Mouse (Mus musculus) stomach, postnatal 0 days (tissue): ENCODE measurements around the gene Tor1a. TPM values are rescaled to one million over a fixed set of nuclear protein-coding genes. Genes with fewer than 3 reads are reported as not detected.

Source experiments
- ATAC-seq: fragments of 200-750 bp; cut with Nextera tagmentation; 2 replicates; pipeline ENCODE4 v1.8.0; 2017; ENCODE audit not compliant: low FRiP score, low TSS enrichment
- DNase-seq: peaks from one replicate; pipeline ENCODE4 v3.0.0-alpha.2; 2016; ENCODE audit warnings: low spot score
- H3K27ac ChIP-seq: fragments of 300-500 bp; sonication (generic); replicated peaks from 2 replicates; pipeline ENCODE4 v1.5.1; 2014; ENCODE audit warnings: mild to moderate bottlenecking, control low read depth
- H3K27me3 ChIP-seq: fragments of 300-500 bp; sonication (generic); 2 replicates; pipeline ENCODE4 v1.6.1; 2014; ENCODE audit warnings: low read length; ENCODE audit not compliant: control insufficient read depth, insufficient read depth
- H3K36me3 ChIP-seq: fragments of 300-500 bp; sonication (generic); 2 replicates; pipeline ENCODE4 v1.6.1; 2014; ENCODE audit warnings: low read length, mixed read lengths; ENCODE audit not compliant: control insufficient read depth, insufficient read depth
- H3K4me1 ChIP-seq: fragments of 300-500 bp; sonication (generic); replicated peaks from 2 replicates; pipeline ENCODE4 v1.6.1; 2014; ENCODE audit warnings: antibody characterized with exemption; ENCODE audit not compliant: control insufficient read depth, insufficient read depth
- H3K4me2 ChIP-seq: fragments of 300-500 bp; sonication (generic); replicated peaks from 2 replicates; pipeline ENCODE4 v1.6.1; 2014; ENCODE audit warnings: low read depth, mild to moderate bottlenecking, control low read depth, moderate library complexity
- H3K4me3 ChIP-seq: fragments of 300-500 bp; sonication (generic); 2 replicates; pipeline ENCODE4 v1.5.1; 2014; ENCODE audit warnings: low read depth, low read length, control low read depth
- H3K9ac ChIP-seq: fragments of 300-500 bp; sonication (generic); 2 replicates; pipeline ENCODE4 v1.6.1; 2014; ENCODE audit warnings: mild to moderate bottlenecking, low read length, control low read depth, mixed read lengths
- H3K9me3 ChIP-seq: fragments of 300-500 bp; sonication (generic); 2 replicates; pipeline ENCODE4 v1.6.1; 2016; ENCODE audit warnings: low read length; ENCODE audit not compliant: control insufficient read depth
- CTCF ChIP-seq: IDR thresholded peaks from 2 replicates; pipeline ENCODE4 v1.5.1; 2016; ENCODE audit warnings: antibody characterized with exemption, low read depth, mild to moderate bottlenecking, moderate library complexity
- EP300 ChIP-seq: optimal IDR thresholded peaks from 2 replicates; pipeline ENCODE3; 2016; ENCODE audit warnings: antibody characterized with exemption
- WGBS: fragments of 180-500 bp; shearing (Covaris S2); extraction: QIAGEN DNeasy Blood & Tissue Kit; methylation state at CpG from one replicate; pipeline ENCODE4 v1.1.7; 2014; 5-methylcytosine and 5-hydroxymethylcytosine counted together
- polyA plus RNA-seq: library from polyadenylated mRNA; unstranded; fragments of >200 nt; fragmentation: Nextera tagmentation; extraction: Ambion mirVana; gene quantifications from 2 replicates; pipeline ENCODE4 v1.2.1, GENCODE M21; 2015

The Tor1a gene
- polyA plus RNA-seq, 1 experiment from 2014 or later: 51.2 TPM

DNA sequence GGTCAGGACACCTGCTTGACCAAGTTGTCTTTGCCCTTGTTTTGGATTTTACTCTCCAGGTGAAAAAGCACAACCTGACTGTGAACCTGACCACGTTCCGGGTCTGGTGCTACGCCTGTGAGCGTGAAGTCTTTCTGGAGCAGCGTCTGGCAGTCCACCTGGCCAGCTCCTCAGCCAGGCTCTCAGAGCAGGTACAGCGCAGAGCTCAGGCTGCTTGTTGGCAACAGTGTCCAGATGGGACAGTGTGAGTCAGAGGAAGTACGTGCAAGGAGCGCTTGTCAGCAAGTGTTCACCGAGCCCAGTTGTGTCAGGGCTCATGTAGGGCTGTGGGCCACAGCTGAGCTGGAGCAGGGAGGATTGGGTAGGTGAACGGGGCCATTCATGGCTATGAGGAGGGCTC, 35.1 kb upstream of the Tor1a start:
- TF ChIP-seq CTCF (no peak), EP300 (no peak)
- no peaks in the 10 kb centered on the region for H3K9me3 ChIP-seq
- no peaks in the 10 kb centered on the region for H3K4me1 ChIP-seq
- H3K4me3 ChIP-seq: no peak overlapping the region
- H3K27ac ChIP-seq: no peak overlapping the region
- WGBS: 92% methylated on average over 10 of the region's 10 CpGs
- DNase-seq (no peak), ATAC-seq (no peak)
- peaks cover under 1% of the 10 kb centered on the region; the same call in 1 of the 2 replicates for H3K36me3 ChIP-seq
- H3K4me2 ChIP-seq: no peak overlapping the region
- H3K27me3 ChIP-seq: no peaks in the 10 kb centered on the region
- no peak overlapping the region for H3K9ac ChIP-seq

DNA sequence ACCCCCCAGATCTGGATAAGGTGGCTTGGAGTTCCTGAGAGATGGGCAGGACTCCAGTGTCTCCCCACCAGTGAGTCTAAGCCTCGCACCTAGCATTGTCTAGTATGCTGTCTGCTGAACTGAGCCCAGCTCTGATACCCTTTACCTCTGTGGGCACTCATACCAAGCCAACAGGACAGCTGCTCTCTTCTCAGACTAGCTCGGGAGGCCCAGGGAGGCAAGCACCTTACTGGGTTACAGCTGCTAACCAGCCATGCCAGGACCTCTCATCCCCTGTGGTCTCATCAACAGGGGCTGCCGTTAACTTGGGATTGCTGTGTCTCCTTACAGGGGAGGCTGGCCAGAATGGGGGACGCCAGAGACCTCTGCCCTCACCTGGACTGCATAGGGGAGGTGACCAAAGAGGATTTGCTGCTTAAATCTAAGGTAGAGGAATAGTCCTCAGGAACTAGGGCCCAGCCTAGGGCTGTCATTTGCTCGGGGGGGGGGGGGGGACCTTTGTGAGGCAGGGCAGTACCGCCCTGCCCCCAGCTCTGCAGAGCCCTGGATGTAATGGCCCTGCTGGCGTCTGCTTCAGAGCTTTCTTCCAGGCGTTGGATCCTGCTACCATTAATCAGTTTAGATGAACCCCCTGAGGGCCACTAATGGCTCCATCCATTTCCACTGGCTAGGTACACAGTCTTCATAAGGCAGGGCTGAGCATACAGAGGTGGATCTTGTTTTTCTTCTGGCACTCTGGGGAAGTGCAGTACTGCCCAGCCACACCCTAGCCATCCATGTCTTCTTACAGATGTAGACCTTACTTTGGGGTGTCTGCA, 30.9 kb upstream of the Tor1a start:
- DNase-seq (no peak), ATAC-seq (no peak)
- H3K27ac ChIP-seq: no peak overlapping the region
- no peak overlapping the region for H3K9ac ChIP-seq
- H3K36me3 ChIP-seq: no peaks in the 10 kb centered on the region; the same call in 1 of the 2 replicates
- H3K4me2 ChIP-seq: no peak overlapping the region
- WGBS: 64% methylated on average over 8 of the region's 8 CpGs
- H3K27me3 ChIP-seq: no peaks in the 10 kb centered on the region
- H3K4me1 ChIP-seq: no peaks in the 10 kb centered on the region
- TF ChIP-seq CTCF: no peak
- no peak for TF ChIP-seq EP300
- H3K4me3 ChIP-seq: no peak overlapping the region
- H3K9me3 ChIP-seq: no peaks in the 10 kb centered on the region

- Histone ChIP-seq H3K4me3 (no peak overlapping the region), H3K4me1 (no peaks in the 10 kb centered on the region), H3K9ac (no peak overlapping the region), H3K27me3 (no peaks in the 10 kb centered on the region), H3K27ac (no peak overlapping the region), H3K36me3 (no peaks in the 10 kb centered on the region), H3K9me3 (no peaks in the 10 kb centered on the region), H3K4me2 (no peak overlapping the region)
- DNase-seq: no peak
- TF ChIP-seq EP300 (no peak), CTCF (no peak)
- WGBS: 76% methylated on average over 11 of the region's 11 CpGs
- 0 out of 2 replicates have a peak, but pooled peaks have one; percentile 23 for ATAC-seq
Observed at GRCm38 (mm10) chr2:30995432-30995996, 27.8 kb upstream of the Tor1a start.

DNA sequence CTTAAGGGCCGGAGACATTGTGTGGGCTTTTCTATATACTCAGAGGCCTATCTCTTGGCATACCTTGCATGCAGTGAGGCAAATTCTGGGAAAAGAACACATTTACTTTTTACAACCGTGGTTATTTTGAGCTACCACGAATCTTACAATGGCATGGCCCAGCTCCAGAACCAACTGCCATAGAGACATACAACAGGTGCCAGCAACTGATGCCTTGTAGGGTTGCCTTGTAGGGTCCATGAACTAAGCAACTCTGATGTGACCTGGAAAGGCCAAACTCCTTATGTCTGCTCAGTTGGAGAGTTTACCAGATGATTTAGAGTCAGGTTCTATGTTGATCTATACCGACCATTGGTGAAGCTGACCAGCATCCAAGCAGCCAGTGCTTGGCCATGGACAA, 27.1 kb upstream of the Tor1a start:
- no peak overlapping the region for H3K4me2 ChIP-seq
- no peak for ATAC-seq
- no peak overlapping the region for H3K27ac ChIP-seq
- H3K36me3 ChIP-seq: no peaks in the 10 kb centered on the region
- H3K4me1 ChIP-seq: no peaks in the 10 kb centered on the region
- H3K27me3 ChIP-seq: no peaks in the 10 kb centered on the region
- no peak overlapping the region for H3K4me3 ChIP-seq
- H3K9ac ChIP-seq: no peak overlapping the region
- no peaks in the 10 kb centered on the region for H3K9me3 ChIP-seq
- WGBS: 88% methylated on average over 4 of the region's 4 CpGs
- no peak for TF ChIP-seq CTCF
- no peak for DNase-seq

GRCm38 (mm10) chr2:30990221-30990620, 22.5 kb upstream of the Tor1a start:
- Histone ChIP-seq H3K27me3 (no peaks in the 10 kb centered on the region), H3K4me3 (no peak overlapping the region), H3K4me2 (no peak overlapping the region), H3K4me1 (peaks cover 3% of the 10 kb centered on the region; the same call in 1 of the 2 replicates), H3K9me3 (no peaks in the 10 kb centered on the region), H3K27ac (no peak overlapping the region), H3K9ac (no peak overlapping the region), H3K36me3 (no peaks in the 10 kb centered on the region)
- 82% methylated on average over 9 of the region's 9 CpGs for WGBS
- TF ChIP-seq EP300 (no peak), CTCF (no peak)
- ATAC-seq: no peak
- no peak for DNase-seq
